Mouse (Mus musculus): ENCODE measurements around the gene Sik3.
"Not testable (repeated sequence)": the region's sequence is repeated elsewhere in the genome, so short reads cannot be mapped to it uniquely, and the experiment has no call there.

The Sik3 gene

GRCm38 (mm10) chr9:46103154-46103553, 90.5 kb downstream of the Sik3 start:
- no peak for DNase-seq (ENCODE audit: low spot score in 2 of 2)

GRCm38 (mm10) chr9:46106105-46106504, 93.5 kb downstream of the Sik3 start:
- DNase-seq (ENCODE audit: low spot score in 2 of 2): no peak

- DNase-seq (ENCODE audit: low spot score in 2 of 2): no peak
Observed at GRCm38 (mm10) chr9:46110648-46111047, 98.0 kb downstream of the Sik3 start.

GRCm38 (mm10) chr9:46111334-46111733, 98.7 kb downstream of the Sik3 start:
- DNase-seq (ENCODE audit: low spot score in 2 of 2): no peak

- DNase-seq (ENCODE audit: low spot score in 2 of 2): no peak
Observed at GRCm38 (mm10) chr9:46112246-46112645, 99.6 kb downstream of the Sik3 start.

GRCm38 (mm10) chr9:46118844-46119385, 106.3 kb downstream of the Sik3 start:
- DNase-seq (ENCODE audit: low spot score in 2 of 2): no peak

- peak; percentile 34 to 47 for DNase-seq (ENCODE audit: low spot score in 2 of 2)
Observed at GRCm38 (mm10) chr9:46119943-46120441, 107.4 kb downstream of the Sik3 start.

- DNase-seq (ENCODE audit: low spot score in 2 of 2): no peak
Observed at GRCm38 (mm10) chr9:46120468-46121253, 108.0 kb downstream of the Sik3 start.

GRCm38 (mm10) chr9:46121486-46121885, 108.9 kb downstream of the Sik3 start:
- no peak for DNase-seq (ENCODE audit: low spot score in 2 of 2)

GRCm38 (mm10) chr9:46122731-46123130, 110.1 kb downstream of the Sik3 start:
- DNase-seq (ENCODE audit: low spot score in 2 of 2): no peak

GRCm38 (mm10) chr9:46126295-46126694, 113.7 kb downstream of the Sik3 start:
- no peak for DNase-seq (ENCODE audit: low spot score in 2 of 2)

GRCm38 (mm10) chr9:46127326-46127725, 114.7 kb downstream of the Sik3 start:
- DNase-seq (ENCODE audit: low spot score in 2 of 2): no peak

GRCm38 (mm10) chr9:46129241-46129640, 116.6 kb downstream of the Sik3 start:
- DNase-seq (ENCODE audit: low spot score in 2 of 2): no peak

- not testable (repeated sequence) for DNase-seq (ENCODE audit: low spot score in 2 of 2)
Observed at GRCm38 (mm10) chr9:46132821-46133220, 120.2 kb downstream of the Sik3 start.

- no peak for DNase-seq (ENCODE audit: low spot score in 2 of 2)
Observed at GRCm38 (mm10) chr9:46138831-46139230, 126.2 kb downstream of the Sik3 start.

- DNase-seq (ENCODE audit: low spot score in 2 of 2): no peak
Observed at GRCm38 (mm10) chr9:46140811-46141210, 128.2 kb downstream of the Sik3 start.

- no peak for DNase-seq (ENCODE audit: low spot score in 2 of 2)
Observed at GRCm38 (mm10) chr9:46142031-46142430, 129.4 kb downstream of the Sik3 start.

GRCm38 (mm10) chr9:46142492-46142891, 129.9 kb downstream of the Sik3 start:
- no peak for DNase-seq (ENCODE audit: low spot score in 2 of 2)

- DNase-seq (ENCODE audit: low spot score in 2 of 2): no peak
Observed at GRCm38 (mm10) chr9:46144976-46145375, 132.4 kb downstream of the Sik3 start.

- DNase-seq (ENCODE audit: low spot score in 2 of 2): no peak
Observed at GRCm38 (mm10) chr9:46146437-46146836, 133.8 kb downstream of the Sik3 start.

GRCm38 (mm10) chr9:46148723-46149122, 136.1 kb downstream of the Sik3 start:
- no peak for DNase-seq (ENCODE audit: low spot score in 2 of 2)

- no peak for DNase-seq (ENCODE audit: low spot score in 2 of 2)
Observed at GRCm38 (mm10) chr9:46149392-46149791, 136.8 kb downstream of the Sik3 start.

- DNase-seq (ENCODE audit: low spot score in 2 of 2): no peak
Observed at GRCm38 (mm10) chr9:46150116-46150515, 137.5 kb downstream of the Sik3 start.

All from thymus, postnatal 10 days (tissue).